Mouse (Mus musculus): ENCODE measurements at regions not wholly inside any gene's neighbourhood (a gene's known extent, or its start where the extent isn't known, plus 50 kb on each side); places are given as distances from the start of the nearest gene placed in this dataset.

DNA sequence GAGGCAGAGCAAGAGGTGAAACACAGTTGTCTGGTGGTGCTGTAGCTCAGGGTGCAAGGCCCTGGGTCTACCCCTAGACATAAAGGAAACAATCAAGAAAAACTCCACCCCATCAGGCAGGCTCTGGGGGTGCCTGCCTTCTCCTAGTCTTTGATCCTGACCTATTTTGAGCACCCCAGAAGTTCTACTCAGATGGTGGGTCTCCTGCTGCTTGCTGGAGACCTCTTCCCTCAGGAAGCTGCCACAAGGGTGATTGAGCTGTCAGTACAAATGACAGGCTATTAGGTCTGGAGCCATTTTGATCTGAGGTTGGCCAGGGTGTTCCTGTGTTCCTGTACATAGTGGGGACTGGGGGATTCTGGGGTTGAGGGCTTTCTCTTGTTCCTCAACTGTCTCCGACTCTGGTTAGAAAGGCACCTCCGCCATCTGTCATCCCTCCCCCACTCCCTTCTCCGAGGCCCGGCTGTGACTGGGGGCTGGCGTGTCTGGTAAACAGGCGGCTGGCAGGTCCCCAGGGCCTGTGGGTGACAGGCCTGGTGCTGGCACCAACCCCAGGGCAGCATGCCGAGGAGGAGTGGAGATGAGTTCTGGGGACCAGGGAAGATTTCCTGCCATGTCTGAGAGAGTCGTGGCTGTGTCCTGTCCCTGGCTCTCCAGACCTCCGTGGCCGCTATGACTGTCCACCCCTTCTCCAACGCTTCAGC lies 97.2 kb downstream of the Cstad start:
- no peak for TF ChIP-seq MAFK (IDR thresholded peaks at IDR 0.05; ENCODE audit: borderline replicate concordance, low read depth, low read length)
- no peak for TF ChIP-seq RCOR1 (IDR thresholded peaks at IDR 0.05; ENCODE audit: low read depth, low read length)
- no peak for TF ChIP-seq E2F4 (IDR thresholded peaks at IDR 0.05; ENCODE audit: borderline replicate concordance, low read depth, low read length)
- TF ChIP-seq MXI1 (IDR thresholded peaks at IDR 0.05; ENCODE audit: low read depth, low read length): no peak
- TF ChIP-seq POLR2A (IDR thresholded peaks at IDR 0.05; ENCODE audit: control insufficient read depth in 1 of 2, insufficient read depth in 1 of 2, low read depth in 1 of 2, low read length in 2 of 2, poor library complexity in 1 of 2): no peak
- no peak for TF ChIP-seq CTCF (IDR thresholded peaks at IDR 0.05 in 2 of 3, conservative IDR thresholded peaks at IDR 0.05 in 1 of 3; ENCODE audit: control insufficient read depth in 1 of 3, insufficient read depth in 1 of 3, low read depth in 2 of 3, low read length in 3 of 3, poor library complexity in 1 of 3, severe bottlenecking in 1 of 3)
- no peak for TF ChIP-seq TAL1 (IDR thresholded peaks at IDR 0.05; ENCODE audit: low read length)
- TF ChIP-seq SMC3 (IDR thresholded peaks at IDR 0.05; ENCODE audit: low read depth, low read length): no peak
- TF ChIP-seq MAZ (IDR thresholded peaks at IDR 0.05; ENCODE audit: low read depth, low read length): no peak
- TF ChIP-seq USF1 (IDR thresholded peaks at IDR 0.05; ENCODE audit: low read depth, low read length): no peak
- TF ChIP-seq BHLHE40 (IDR thresholded peaks at IDR 0.05; ENCODE audit: borderline replicate concordance, low read depth, low read length): no peak
- TF ChIP-seq CHD1 (IDR thresholded peaks at IDR 0.05; ENCODE audit: low read depth, low read length): no peak
- TF ChIP-seq POLR2AphosphoS2 (IDR thresholded peaks at IDR 0.05; ENCODE audit: low read length): no peak
